Mouse (Mus musculus): ENCODE measurements at regions not wholly inside any gene's neighbourhood (a gene's known extent, or its start where the extent isn't known, plus 50 kb on each side); places are given as distances from the start of the nearest gene placed in this dataset.

DNA sequence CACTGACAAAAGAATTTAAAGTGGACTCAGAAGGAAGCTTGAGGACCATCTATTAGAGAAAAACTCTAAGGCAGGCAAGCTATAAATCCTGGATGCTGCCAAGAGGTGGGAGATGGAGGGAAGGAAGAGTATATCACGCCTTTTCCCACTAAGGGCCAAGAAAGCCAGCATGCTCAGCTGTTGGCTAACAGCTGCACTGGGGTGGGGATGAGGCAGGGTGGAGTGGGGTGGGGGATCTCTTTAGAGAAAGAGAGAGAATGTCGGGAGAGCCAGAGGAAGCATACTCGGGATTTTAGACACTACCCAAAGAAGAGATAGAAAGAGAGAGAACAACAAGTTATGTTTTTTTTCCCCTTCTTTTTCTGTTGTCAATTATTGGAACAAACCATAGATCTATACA is 115.2 kb upstream of the Shb start:
- 79% methylated on average over 3 of the region's 3 CpGs for WGBS
- Histone ChIP-seq H3K36me3 (ENCODE audit: control insufficient read depth, insufficient read depth, low read length) (no peaks in the 10 kb centered on the region), H3K9ac (replicated peaks; ENCODE audit: low read length) (no peak overlapping the region), H3K27ac (replicated peaks; ENCODE audit: low read depth, low read length) (no peak overlapping the region), H3K4me2 (ENCODE audit: low read length) (no peak overlapping the region), H3K9me3 (ENCODE audit: control insufficient read depth, low read length) (no peaks in the 10 kb centered on the region), H3K27me3 (ENCODE audit: control insufficient read depth, insufficient read depth, low read length) (no peaks in the 10 kb centered on the region), H3K4me1 (ENCODE audit: control insufficient read depth, insufficient read depth, low read length) (no peaks in the 10 kb centered on the region), H3K4me3 (replicated peaks; ENCODE audit: low read depth, low read length) (no peak overlapping the region)
- DNase-seq (no peak), ATAC-seq (ENCODE audit: low FRiP score, low TSS enrichment) (no peak)

DNA sequence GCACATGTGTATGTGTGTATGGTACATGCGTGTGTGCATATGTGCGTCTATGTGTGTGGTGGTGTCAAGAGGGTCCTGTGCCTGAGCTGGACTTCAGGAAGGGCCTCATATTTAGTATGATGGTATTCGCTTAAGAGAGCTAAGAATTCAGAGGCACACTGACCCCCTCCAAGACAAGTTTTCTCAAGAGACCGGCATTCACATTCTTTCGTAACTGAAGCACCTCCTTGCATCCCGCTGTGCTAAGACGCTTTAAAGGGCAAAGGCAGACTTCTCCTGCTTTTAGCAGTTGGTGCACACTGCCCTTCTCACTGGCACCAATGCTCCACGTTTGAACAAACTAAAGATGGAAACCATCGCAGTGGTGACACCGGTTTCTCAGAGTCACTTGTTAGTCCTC is 110.3 kb upstream of the Shb start:
- no peak for ATAC-seq (ENCODE audit: low FRiP score, low TSS enrichment)
- Histone ChIP-seq H3K27me3 (ENCODE audit: control insufficient read depth, insufficient read depth, low read length) (no peaks in the 10 kb centered on the region), H3K4me2 (ENCODE audit: low read length) (no peak overlapping the region), H3K9ac (replicated peaks; ENCODE audit: low read length) (no peak overlapping the region), H3K36me3 (ENCODE audit: control insufficient read depth, insufficient read depth, low read length) (no peaks in the 10 kb centered on the region), H3K4me3 (replicated peaks; ENCODE audit: low read depth, low read length) (no peak overlapping the region), H3K9me3 (ENCODE audit: control insufficient read depth, low read length) (no peaks in the 10 kb centered on the region), H3K27ac (replicated peaks; ENCODE audit: low read depth, low read length) (no peak overlapping the region), H3K4me1 (ENCODE audit: control insufficient read depth, insufficient read depth, low read length) (peaks cover 14% of the 10 kb centered on the region)
- DNase-seq = no peak
- WGBS = 76% methylated on average over 10 of the region's 10 CpGs

DNA sequence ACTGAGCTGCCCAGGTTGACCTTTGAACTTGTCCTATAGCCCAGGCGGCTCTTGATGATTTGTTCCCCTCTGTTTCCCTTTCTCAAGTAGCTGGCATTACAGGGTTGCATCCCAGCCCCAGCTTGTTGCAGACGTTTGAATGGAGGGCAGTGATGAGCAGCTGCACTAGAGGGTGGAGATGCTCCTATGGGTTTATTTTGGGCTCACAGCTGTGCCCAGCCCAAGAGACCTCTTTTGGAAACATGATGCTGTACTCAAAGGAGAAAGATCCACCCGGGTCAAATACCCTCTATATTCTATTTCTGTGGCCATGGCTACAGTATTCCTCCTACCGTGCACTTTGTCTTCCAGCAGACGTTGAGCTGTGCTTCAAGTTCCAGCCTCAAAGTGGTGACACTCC is 109.0 kb upstream of the Shb start:
- H3K27ac ChIP-seq (replicated peaks; ENCODE audit: low read depth, low read length) = no peak overlapping the region
- no peak for DNase-seq
- H3K9me3 ChIP-seq (ENCODE audit: control insufficient read depth, low read length) = no peaks in the 10 kb centered on the region; the same call in 1 of the 2 replicates
- no peak overlapping the region for H3K4me3 ChIP-seq (replicated peaks; ENCODE audit: low read depth, low read length)
- no peaks in the 10 kb centered on the region for H3K36me3 ChIP-seq (ENCODE audit: control insufficient read depth, insufficient read depth, low read length)
- 61% methylated on average over 5 of the region's 5 CpGs for WGBS
- H3K4me2 ChIP-seq (ENCODE audit: low read length) = no peak overlapping the region
- no peak for ATAC-seq (ENCODE audit: low FRiP score, low TSS enrichment)
- H3K4me1 ChIP-seq (ENCODE audit: control insufficient read depth, insufficient read depth, low read length) = peaks cover 14% of the 10 kb centered on the region
- H3K27me3 ChIP-seq (ENCODE audit: control insufficient read depth, insufficient read depth, low read length) = no peaks in the 10 kb centered on the region
- no peak overlapping the region for H3K9ac ChIP-seq (replicated peaks; ENCODE audit: low read length)

DNA sequence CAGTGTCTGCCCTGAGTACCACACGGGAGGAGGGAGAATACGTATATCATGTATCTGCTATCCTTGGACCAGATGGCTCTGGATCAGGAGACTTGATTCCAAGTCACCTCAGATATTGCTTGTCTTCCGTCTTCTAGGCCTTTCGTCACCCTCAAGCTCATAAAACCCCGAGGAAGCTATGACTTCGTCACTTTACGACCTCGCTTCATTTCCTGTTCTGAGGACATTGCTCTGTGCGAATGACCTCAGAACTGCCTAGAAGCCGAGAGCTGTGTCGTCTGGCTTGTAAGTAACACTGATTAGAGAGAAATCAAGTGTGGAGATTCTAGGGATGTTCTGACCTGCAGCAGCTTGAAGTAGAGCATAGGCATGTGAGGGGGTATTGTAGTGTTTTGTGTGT is 108.4 kb upstream of the Shb start:
- H3K36me3 ChIP-seq (ENCODE audit: control insufficient read depth, insufficient read depth, low read length) = no peaks in the 10 kb centered on the region
- ATAC-seq (ENCODE audit: low FRiP score, low TSS enrichment) (no peak), DNase-seq (no peak)
- H3K27me3 ChIP-seq (ENCODE audit: control insufficient read depth, insufficient read depth, low read length) = no peaks in the 10 kb centered on the region
- H3K4me1 ChIP-seq (ENCODE audit: control insufficient read depth, insufficient read depth, low read length) = peaks cover 14% of the 10 kb centered on the region
- H3K27ac ChIP-seq (replicated peaks; ENCODE audit: low read depth, low read length) = no peak overlapping the region
- H3K9ac ChIP-seq (replicated peaks; ENCODE audit: low read length) = no peak overlapping the region
- H3K4me3 ChIP-seq (replicated peaks; ENCODE audit: low read depth, low read length) = no peak overlapping the region
- no peaks in the 10 kb centered on the region; the same call in 1 of the 2 replicates for H3K9me3 ChIP-seq (ENCODE audit: control insufficient read depth, low read length)
- WGBS = 86% methylated on average over 11 of the region's 11 CpGs
- no peak overlapping the region for H3K4me2 ChIP-seq (ENCODE audit: low read length)

GRCm38 (mm10) chr4:45639397-45640034 is 107.2 kb upstream of the Shb start:
- peak; percentile 82 for DNase-seq
- no peak overlapping the region for H3K4me3 ChIP-seq (replicated peaks; ENCODE audit: low read depth, low read length)

GRCm38 (mm10) chr4:45638411-45638810 is 106.1 kb upstream of the Shb start:
- WGBS = 12% methylated on average over 8 of the region's 8 CpGs
- no peak for ATAC-seq (ENCODE audit: low FRiP score, low TSS enrichment)

More at GRCm38 (mm10) chr4:45639397-45640034, 107.2 kb upstream of the Shb start:
- Histone ChIP-seq H3K27ac (replicated peaks; ENCODE audit: low read depth, low read length) (peak overlapping the region; percentile 75), H3K36me3 (ENCODE audit: control insufficient read depth, insufficient read depth, low read length) (no peaks in the 10 kb centered on the region), H3K27me3 (ENCODE audit: control insufficient read depth, insufficient read depth, low read length) (no peaks in the 10 kb centered on the region), H3K9me3 (ENCODE audit: control insufficient read depth, low read length) (no peaks in the 10 kb centered on the region; the same call in 1 of the 2 replicates), H3K4me1 (ENCODE audit: control insufficient read depth, insufficient read depth, low read length) (peaks cover 14% of the 10 kb centered on the region), H3K9ac (replicated peaks; ENCODE audit: low read length) (no peak overlapping the region), H3K4me2 (ENCODE audit: low read length) (no peak overlapping the region; the same call in 1 of the 2 replicates)
- ATAC-seq (ENCODE audit: low FRiP score, low TSS enrichment) = no peak
- 70% methylated on average over 12 of the region's 12 CpGs for WGBS

GRCm38 (mm10) chr4:45631276-45632045 is 99.2 kb upstream of the Shb start:
- DNase-seq (no peak), ATAC-seq (ENCODE audit: low FRiP score, low TSS enrichment) (no peak)
- Histone ChIP-seq H3K4me1 (ENCODE audit: control insufficient read depth, insufficient read depth, low read length) (peaks cover 3% of the 10 kb centered on the region; the same call in 1 of the 2 replicates), H3K27ac (replicated peaks; ENCODE audit: low read depth, low read length) (no peak overlapping the region), H3K36me3 (ENCODE audit: control insufficient read depth, insufficient read depth, low read length) (no peaks in the 10 kb centered on the region), H3K9me3 (ENCODE audit: control insufficient read depth, low read length) (no peaks in the 10 kb centered on the region; the same call in 1 of the 2 replicates), H3K9ac (replicated peaks; ENCODE audit: low read length) (no peak overlapping the region), H3K4me2 (ENCODE audit: low read length) (no peak overlapping the region), H3K4me3 (replicated peaks; ENCODE audit: low read depth, low read length) (no peak overlapping the region), H3K27me3 (ENCODE audit: control insufficient read depth, insufficient read depth, low read length) (no peaks in the 10 kb centered on the region)
- WGBS = 64% methylated on average over 7 of the region's 7 CpGs

More at GRCm38 (mm10) chr4:45638411-45638810, 106.1 kb upstream of the Shb start:
- H3K9ac ChIP-seq (replicated peaks; ENCODE audit: low read length) = no peak overlapping the region
- H3K4me1 ChIP-seq (ENCODE audit: control insufficient read depth, insufficient read depth, low read length) = peaks cover 14% of the 10 kb centered on the region
- H3K9me3 ChIP-seq (ENCODE audit: control insufficient read depth, low read length) = no peaks in the 10 kb centered on the region; the same call in 1 of the 2 replicates
- H3K36me3 ChIP-seq (ENCODE audit: control insufficient read depth, insufficient read depth, low read length) = no peaks in the 10 kb centered on the region
- H3K27ac ChIP-seq (replicated peaks; ENCODE audit: low read depth, low read length) = peak overlapping the region; percentile 39; the same call in 1 of the 2 replicates
- no peak overlapping the region for H3K4me3 ChIP-seq (replicated peaks; ENCODE audit: low read depth, low read length)
- peak; percentile 55 for DNase-seq
- no peak overlapping the region for H3K4me2 ChIP-seq (ENCODE audit: low read length)
- no peaks in the 10 kb centered on the region for H3K27me3 ChIP-seq (ENCODE audit: control insufficient read depth, insufficient read depth, low read length)

DNA sequence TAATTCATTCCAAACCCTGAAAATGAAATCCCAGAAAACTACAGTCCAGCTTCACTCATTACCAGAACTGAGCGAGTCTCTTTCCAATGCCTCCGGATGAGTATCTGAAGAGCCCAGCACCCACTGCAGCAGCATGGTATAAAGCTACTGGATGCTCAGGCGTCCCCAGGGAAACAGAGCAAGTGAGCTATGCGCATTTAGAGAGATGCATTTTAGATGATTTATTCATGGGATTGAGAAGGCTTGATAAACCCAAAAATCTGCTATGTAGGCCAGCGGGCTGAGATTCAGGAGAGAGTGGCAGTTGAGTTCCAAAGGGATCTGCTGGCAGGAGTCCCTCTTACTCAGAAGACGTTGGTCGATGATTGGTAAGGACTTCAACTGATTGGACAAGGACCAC is 93.4 kb upstream of the Shb start:
- no peaks in the 10 kb centered on the region for H3K4me1 ChIP-seq (ENCODE audit: control insufficient read depth, insufficient read depth, low read length)
- no peak overlapping the region for H3K9ac ChIP-seq (replicated peaks; ENCODE audit: low read length)
- 0 out of 2 replicates have a peak, but pooled peaks cover 3% of the 10 kb centered on the region for H3K9me3 ChIP-seq (ENCODE audit: control insufficient read depth, low read length)
- no peak overlapping the region for H3K4me3 ChIP-seq (replicated peaks; ENCODE audit: low read depth, low read length)
- H3K27ac ChIP-seq (replicated peaks; ENCODE audit: low read depth, low read length) = no peak overlapping the region
- no peak for DNase-seq
- H3K4me2 ChIP-seq (ENCODE audit: low read length) = no peak overlapping the region
- H3K36me3 ChIP-seq (ENCODE audit: control insufficient read depth, insufficient read depth, low read length) = no peaks in the 10 kb centered on the region
- no peak for ATAC-seq (ENCODE audit: low FRiP score, low TSS enrichment)
- no peaks in the 10 kb centered on the region for H3K27me3 ChIP-seq (ENCODE audit: control insufficient read depth, insufficient read depth, low read length)
- 67% methylated on average over 7 of the region's 7 CpGs for whole genome bisulfite sequencing
